Mouse (Mus musculus) left cerebral cortex, postnatal 4 days (tissue): ENCODE results near the gene Ktn1. TPM values are rescaled to one million over a fixed set of nuclear protein-coding genes. Genes with fewer than 3 reads are reported as not detected.
A peak's percentile ranks its signal among the peaks of the same experiment; 100 is the strongest.

Experiments used
- DNase-seq: peaks from one replicate; pipeline ENCODE4 v3.0.0-alpha.2; 2022
- intact Hi-C: fragments of 180-260 bp; cut with DNase I; formaldehyde crosslinking; loops from one replicate; pipeline ENCODE4 v1.15.1; 2025
- total RNA-seq, 2 experiments: library from RNA; stranded (reverse); gene quantifications; 2 replicates each; pipeline ENCODE4 v1.2.3; 2021

Gene Ktn1
- 100 to 1,000 TPM; 105 to 119 TPM for total RNA-seq

- intact Hi-C loops: no loop called here
- no peak for DNase-seq
Observed at GRCm38 (mm10) chr14:47648218-47648617, at the start of gene Ktn1. Gene Ktn1 (plus strand): TSS chr14:47648448.

GRCm38 (mm10) chr14:47613254-47613653 is 35.0 kb upstream of the Ktn1 start:
- no peak for DNase-seq
- intact Hi-C loops: no loop called here

- DNase-seq: no peak
- intact Hi-C loops: no loop called here
Observed at GRCm38 (mm10) chr14:47618891-47619290, 29.4 kb upstream of the Ktn1 start.

GRCm38 (mm10) chr14:47621901-47622300 is 26.3 kb upstream of the Ktn1 start:
- intact Hi-C loops: no loop called here
- no peak for DNase-seq

GRCm38 (mm10) chr14:47624837-47625236 is 23.4 kb upstream of the Ktn1 start:
- no peak for DNase-seq
- intact Hi-C loops: no loop called here

- intact Hi-C loops: no loop called here
- no peak for DNase-seq
Observed at GRCm38 (mm10) chr14:47626143-47626542, 22.1 kb upstream of the Ktn1 start.

- intact Hi-C loops: no loop called here
Observed at GRCm38 (mm10) chr14:47626812-47627211, 21.4 kb upstream of the Ktn1 start.

GRCm38 (mm10) chr14:47627360-47627759 is 20.9 kb upstream of the Ktn1 start:
- intact Hi-C loops: no loop called here
- DNase-seq: no peak

More at GRCm38 (mm10) chr14:47626812-47627211, 21.4 kb upstream of the Ktn1 start:
- no peak for DNase-seq

- intact Hi-C loops: no loop called here
- no peak for DNase-seq
Observed at GRCm38 (mm10) chr14:47632419-47632818, 15.8 kb upstream of the Ktn1 start.

- peak; percentile 6 for DNase-seq
- intact Hi-C loops: no loop called here
Observed at GRCm38 (mm10) chr14:47634410-47634809, 13.8 kb upstream of the Ktn1 start.

- no peak for DNase-seq
Observed at GRCm38 (mm10) chr14:47634846-47635245, 13.4 kb upstream of the Ktn1 start.

GRCm38 (mm10) chr14:47638316-47638895 is 9.8 kb upstream of the Ktn1 start:
- DNase-seq: no peak
- intact Hi-C loops: no loop called here

More at GRCm38 (mm10) chr14:47634846-47635245, 13.4 kb upstream of the Ktn1 start:
- intact Hi-C loops: no loop called here

- intact Hi-C loops: no loop called here
- no peak for DNase-seq
Observed at GRCm38 (mm10) chr14:47645620-47646019, 2.6 kb upstream of the Ktn1 start.

GRCm38 (mm10) chr14:47646246-47646645 is 2.0 kb upstream of the Ktn1 start:
- DNase-seq: no peak
- intact Hi-C loops: no loop called here

GRCm38 (mm10) chr14:47646696-47647516 is 1.3 kb upstream of the Ktn1 start:
- no peak for DNase-seq
- intact Hi-C loops: no loop called here

- intact Hi-C loops: no loop called here
- DNase-seq: peak; percentile 69
Observed at GRCm38 (mm10) chr14:47648706-47649630, 720 bp downstream of the Ktn1 start.

- intact Hi-C loops: no loop called here
- peak; percentile 45 for DNase-seq
Observed at GRCm38 (mm10) chr14:47649631-47650337, 1.5 kb downstream of the Ktn1 start.

- intact Hi-C loops: no loop called here
Observed at GRCm38 (mm10) chr14:47650338-47650720, 2.1 kb downstream of the Ktn1 start.

GRCm38 (mm10) chr14:47651272-47651671 is 3.0 kb downstream of the Ktn1 start:
- intact Hi-C loops: no loop called here
- no peak for DNase-seq

More at GRCm38 (mm10) chr14:47650338-47650720, 2.1 kb downstream of the Ktn1 start:
- no peak for DNase-seq

- DNase-seq: no peak
- intact Hi-C loops: no loop called here
Observed at GRCm38 (mm10) chr14:47655444-47655843, 7.2 kb downstream of the Ktn1 start.
